Mouse (Mus musculus) spleen, adult 2 months (tissue): ENCODE measurements around the gene Acy3.

Experiments
- CTCF ChIP-seq: fragments of 200-500 bp; IDR thresholded peaks from 2 replicates; pipeline ENCODE4 v1.5.1; 2011; ENCODE audit warnings: mild to moderate bottlenecking, inconsistent platforms; ENCODE audit not compliant: insufficient read depth, insufficient read length, insufficient replicate concordance; ENCODE audit errors: extremely low read depth
- POLR2A ChIP-seq: fragments of 200-500 bp; IDR thresholded peaks from 2 replicates; pipeline ENCODE4 v1.6.1; 2011; ENCODE audit warnings: low read depth, low read length, inconsistent platforms

DNA sequence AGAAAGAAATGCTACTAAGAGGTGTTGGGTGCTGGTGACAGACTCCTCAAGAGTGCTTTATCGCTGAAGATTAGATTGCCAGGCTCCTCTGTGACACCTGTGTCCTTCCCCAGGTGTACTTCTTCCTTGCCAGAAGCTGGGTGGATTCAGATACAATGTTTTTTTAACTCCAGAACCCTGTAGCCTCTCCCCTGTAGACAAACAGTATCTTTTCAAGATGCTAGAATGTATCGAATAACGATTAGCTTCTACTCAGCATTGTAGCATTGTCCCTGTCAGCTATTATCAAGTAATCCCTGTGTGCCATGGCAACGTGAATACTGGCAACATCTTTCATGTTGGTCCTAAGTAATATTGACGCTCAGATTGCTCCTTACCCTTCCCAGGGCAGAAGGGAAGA, 47.4 kb downstream of the Acy3 start:
- TF ChIP-seq CTCF: no peak
- no peak for TF ChIP-seq POLR2A
